Mouse (Mus musculus): ENCODE measurements around the gene Plekhm1.

Gene Plekhm1

GRCm38 (mm10) chr11:103361396-103362053 is 51.0 kb downstream of the Plekhm1 start:
- DNase-seq (ENCODE audit: low read depth, low spot score) = no peak

GRCm38 (mm10) chr11:103360661-103361081 is 51.8 kb downstream of the Plekhm1 start:
- no peak for DNase-seq (ENCODE audit: low read depth, low spot score)

- peak; percentile 91 for DNase-seq (ENCODE audit: low read depth, low spot score)
These were observed 52.4 kb downstream of the Plekhm1 start for GRCm38 (mm10) chr11:103359841-103360641.

GRCm38 (mm10) chr11:103359122-103359521 is 53.4 kb downstream of the Plekhm1 start:
- peak; percentile 88 for DNase-seq (ENCODE audit: low read depth, low spot score)

GRCm38 (mm10) chr11:103358316-103358715 is 54.2 kb downstream of the Plekhm1 start:
- DNase-seq (ENCODE audit: low read depth, low spot score) = no peak

GRCm38 (mm10) chr11:103357710-103358109 is 54.8 kb downstream of the Plekhm1 start:
- no peak for DNase-seq (ENCODE audit: low read depth, low spot score)

GRCm38 (mm10) chr11:103356938-103357670 is 55.4 kb downstream of the Plekhm1 start:
- DNase-seq (ENCODE audit: low read depth, low spot score) = no peak

- DNase-seq (ENCODE audit: low read depth, low spot score) = no peak
These were observed 56.4 kb downstream of the Plekhm1 start for GRCm38 (mm10) chr11:103356032-103356571.

GRCm38 (mm10) chr11:103355251-103355650 is 57.2 kb downstream of the Plekhm1 start:
- no peak for DNase-seq (ENCODE audit: low read depth, low spot score)

GRCm38 (mm10) chr11:103354033-103354432 is 58.5 kb downstream of the Plekhm1 start:
- no peak for DNase-seq (ENCODE audit: low read depth, low spot score)

- DNase-seq (ENCODE audit: low read depth, low spot score) = no peak
These were observed 60.2 kb downstream of the Plekhm1 start for GRCm38 (mm10) chr11:103352239-103352814.

GRCm38 (mm10) chr11:103350711-103351315 is 61.7 kb downstream of the Plekhm1 start:
- no peak for DNase-seq (ENCODE audit: low read depth, low spot score)

- no peak for DNase-seq (ENCODE audit: low read depth, low spot score)
These were observed 62.8 kb downstream of the Plekhm1 start for GRCm38 (mm10) chr11:103349699-103350098.

- DNase-seq (ENCODE audit: low read depth, low spot score) = no peak
These were observed 65.8 kb downstream of the Plekhm1 start for GRCm38 (mm10) chr11:103346657-103347056.

- DNase-seq (ENCODE audit: low read depth, low spot score) = no peak
These were observed 66.3 kb downstream of the Plekhm1 start for GRCm38 (mm10) chr11:103346236-103346635.

- DNase-seq (ENCODE audit: low read depth, low spot score) = no peak
These were observed 66.9 kb downstream of the Plekhm1 start for GRCm38 (mm10) chr11:103345408-103346091.

- no peak for DNase-seq (ENCODE audit: low read depth, low spot score)
These were observed 67.8 kb downstream of the Plekhm1 start for GRCm38 (mm10) chr11:103344494-103345332.

- DNase-seq (ENCODE audit: low read depth, low spot score) = no peak
These were observed 68.6 kb downstream of the Plekhm1 start for GRCm38 (mm10) chr11:103343881-103344280.

GRCm38 (mm10) chr11:103343063-103343462 is 69.4 kb downstream of the Plekhm1 start:
- DNase-seq (ENCODE audit: low read depth, low spot score) = no peak

- DNase-seq (ENCODE audit: low read depth, low spot score) = no peak
These were observed 71.8 kb downstream of the Plekhm1 start for GRCm38 (mm10) chr11:103340677-103341076.

All from brain, adult 2 months (tissue).